Mouse (Mus musculus) heart, adult 2 months (tissue): ENCODE results near the gene Rhd.

Experiments used
- CTCF ChIP-seq: fragments of 200-600 bp; IDR thresholded peaks from 2 replicates; pipeline ENCODE4 v1.8.1; 2022; ENCODE audit warnings: antibody characterized with exemption, mild to moderate bottlenecking, moderate library complexity
- EP300 ChIP-seq: fragments of 200-500 bp; IDR thresholded peaks from 2 replicates; pipeline ENCODE4 v1.6.1; 2011; ENCODE audit warnings: low read depth, low read length, control low read depth; ENCODE audit not compliant: insufficient read depth
- POLR2A ChIP-seq: fragments of 200-500 bp; IDR thresholded peaks from 2 replicates; pipeline ENCODE4 v1.6.1; 2011; ENCODE audit warnings: mild to moderate bottlenecking, low read depth, low read length, control low read depth; ENCODE audit not compliant: insufficient read depth

- TF ChIP-seq CTCF (no peak), POLR2A (no peak), EP300 (no peak)
These were observed 43.3 kb upstream of the Rhd start for GRCm38 (mm10) chr4:134821061-134821460.
